Mouse (Mus musculus): ENCODE results near the gene Nfix. TPM values are rescaled to one million over a fixed set of nuclear protein-coding genes. Genes with fewer than 3 reads are reported as not detected.

Gene Nfix
- polyA plus RNA-seq, 1 experiment, result 35.3 TPM

- no peak for DNase-seq (ENCODE audit: low read depth)
Measured at GRCm38 (mm10) chr8:84738715-84739400, 61.3 kb downstream of the Nfix start.

- no peak for DNase-seq (ENCODE audit: low read depth)
Measured at GRCm38 (mm10) chr8:84738266-84738665, 61.9 kb downstream of the Nfix start.

GRCm38 (mm10) chr8:84737608-84738007, 62.5 kb downstream of the Nfix start:
- DNase-seq (ENCODE audit: low read depth), result no peak

GRCm38 (mm10) chr8:84736521-84736920, 63.6 kb downstream of the Nfix start:
- DNase-seq (ENCODE audit: low read depth), result no peak

GRCm38 (mm10) chr8:84735597-84735996, 64.5 kb downstream of the Nfix start:
- no peak for DNase-seq (ENCODE audit: low read depth)

- no peak for DNase-seq (ENCODE audit: low read depth)
Measured at GRCm38 (mm10) chr8:84734680-84735079, 65.5 kb downstream of the Nfix start.

- no peak for DNase-seq (ENCODE audit: low read depth)
Measured at GRCm38 (mm10) chr8:84733959-84734358, 66.2 kb downstream of the Nfix start.

- DNase-seq (ENCODE audit: low read depth), result no peak
Measured at GRCm38 (mm10) chr8:84732996-84733395, 67.1 kb downstream of the Nfix start.

GRCm38 (mm10) chr8:84732545-84732944, 67.6 kb downstream of the Nfix start:
- no peak for DNase-seq (ENCODE audit: low read depth)

- DNase-seq (ENCODE audit: low read depth), result no peak
Measured at GRCm38 (mm10) chr8:84731371-84732177, 68.6 kb downstream of the Nfix start.

GRCm38 (mm10) chr8:84730541-84731370, 69.4 kb downstream of the Nfix start:
- DNase-seq (ENCODE audit: low read depth), result no peak

GRCm38 (mm10) chr8:84729921-84730362, 70.2 kb downstream of the Nfix start:
- DNase-seq (ENCODE audit: low read depth), result no peak

GRCm38 (mm10) chr8:84728474-84728873, 71.7 kb downstream of the Nfix start:
- no peak for DNase-seq (ENCODE audit: low read depth)

GRCm38 (mm10) chr8:84725941-84726259, 74.2 kb downstream of the Nfix start:
- DNase-seq (ENCODE audit: low read depth), result no peak

GRCm38 (mm10) chr8:84725246-84725940, 74.8 kb downstream of the Nfix start:
- no peak for DNase-seq (ENCODE audit: low read depth)

GRCm38 (mm10) chr8:84724683-84725082, 75.5 kb downstream of the Nfix start:
- no peak for DNase-seq (ENCODE audit: low read depth)

- DNase-seq (ENCODE audit: low read depth), result no peak
Measured at GRCm38 (mm10) chr8:84723571-84723900, 76.6 kb downstream of the Nfix start.

- no peak for DNase-seq (ENCODE audit: low read depth)
Measured at GRCm38 (mm10) chr8:84722850-84723570, 77.1 kb downstream of the Nfix start, which contains the start of gene G430095P16Rik. Gene G430095P16Rik, plus strand, starts transcription at chr8:84723007.

- no peak for DNase-seq (ENCODE audit: low read depth)
Measured at GRCm38 (mm10) chr8:84722530-84722849, 77.7 kb downstream of the Nfix start.

- DNase-seq (ENCODE audit: low read depth), result no peak
Measured at GRCm38 (mm10) chr8:84718959-84719690, 81.0 kb downstream of the Nfix start.

- DNase-seq (ENCODE audit: low read depth), result no peak
Measured at GRCm38 (mm10) chr8:84718476-84718875, 81.7 kb downstream of the Nfix start.

Measured in gonadal fat pad, adult 2 months (tissue).